Mouse (Mus musculus): ENCODE measurements around the gene Zbtb4. TPM values are rescaled to one million over a fixed set of nuclear protein-coding genes. Genes with fewer than 3 reads are reported as not detected.

Zbtb4 gene
- total and polyA plus RNA-seq, 3 experiments: 2.4 to 2.7 TPM; not detected in 1

DNA sequence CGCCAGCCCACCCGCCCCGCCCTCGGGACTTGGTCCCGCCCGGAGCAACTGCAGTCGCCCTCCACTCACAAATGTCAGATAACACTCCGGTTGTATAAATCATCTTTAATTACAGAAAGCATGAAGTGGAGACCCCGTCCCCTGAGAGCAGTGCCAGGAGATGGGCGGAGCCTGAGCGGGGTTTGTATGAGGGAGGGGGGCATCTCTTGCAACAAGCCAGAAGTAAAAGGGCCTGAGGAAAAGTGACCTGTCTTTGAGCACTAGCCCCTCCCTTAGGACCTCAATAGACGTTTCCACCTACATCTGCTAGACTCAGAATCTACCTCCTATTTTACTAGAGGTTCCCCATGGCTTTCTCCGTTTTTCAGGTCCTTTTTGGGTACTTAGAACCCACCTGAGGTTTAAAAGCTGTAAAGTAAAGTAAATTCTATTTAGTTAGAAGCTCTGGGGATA lies 30.3 kb downstream of the Zbtb4 start:
- peaks cover 3% of the 10 kb centered on the region; the same call in 1 of the 2 replicates for H3K79me2 ChIP-seq (ENCODE audit: control insufficient read depth, insufficient read depth, low read length, poor library complexity)
- 0 out of 2 replicates have a peak overlapping the region, but pooled peaks have one; percentile 31 for H3K9ac ChIP-seq (ENCODE audit: control insufficient read depth, low read depth, low read length, poor library complexity, severe bottlenecking)
- no peaks in the 10 kb centered on the region for H3K9me3 ChIP-seq (replicated peaks; ENCODE audit: insufficient read depth, low read length)
- no peak for DNase-seq (ENCODE audit: low read depth, low spot score)
- H3K36me3 ChIP-seq (ENCODE audit: control insufficient read depth in 1 of 2, insufficient read depth in 2 of 2, low read length in 2 of 2): peaks cover 0 to 11% of the 10 kb centered on the region in 2 experiments; a peak in 2 of 4 replicates
- H3K4me1 ChIP-seq (ENCODE audit: control insufficient read depth in 1 of 2, insufficient read depth in 2 of 2, low read length in 2 of 2): peaks cover 5 to 10% of the 10 kb centered on the region in 2 experiments
- no peak overlapping the region for H3K27ac ChIP-seq (ENCODE audit: control insufficient read depth, low read depth, low read length)
- H3K27me3 ChIP-seq (ENCODE audit: control insufficient read depth in 1 of 2, insufficient read depth in 2 of 2, low read length in 2 of 2): no peaks in the 10 kb centered on the region
- H3K4me3 ChIP-seq (ENCODE audit: control insufficient read depth in 1 of 2, insufficient read depth in 1 of 2, low read depth in 2 of 2, low read length in 2 of 2): peak overlapping the region; percentile 69 to 88
- no peak for TF ChIP-seq NELFE (IDR thresholded peaks at IDR 0.05; ENCODE audit: low read depth, low read length)
- no peak for TF ChIP-seq BHLHE40 (IDR thresholded peaks at IDR 0.05; ENCODE audit: borderline replicate concordance, low read depth, low read length)
- no peak for TF ChIP-seq CTCF (IDR thresholded peaks at IDR 0.05 in 2 of 3, conservative IDR thresholded peaks at IDR 0.05 in 1 of 3; ENCODE audit: control insufficient read depth in 1 of 3, insufficient read depth in 1 of 3, low read depth in 2 of 3, low read length in 3 of 3, poor library complexity in 1 of 3, severe bottlenecking in 1 of 3)
- TF ChIP-seq JUND (IDR thresholded peaks at IDR 0.05; ENCODE audit: low read depth, low read length): no peak

DNA sequence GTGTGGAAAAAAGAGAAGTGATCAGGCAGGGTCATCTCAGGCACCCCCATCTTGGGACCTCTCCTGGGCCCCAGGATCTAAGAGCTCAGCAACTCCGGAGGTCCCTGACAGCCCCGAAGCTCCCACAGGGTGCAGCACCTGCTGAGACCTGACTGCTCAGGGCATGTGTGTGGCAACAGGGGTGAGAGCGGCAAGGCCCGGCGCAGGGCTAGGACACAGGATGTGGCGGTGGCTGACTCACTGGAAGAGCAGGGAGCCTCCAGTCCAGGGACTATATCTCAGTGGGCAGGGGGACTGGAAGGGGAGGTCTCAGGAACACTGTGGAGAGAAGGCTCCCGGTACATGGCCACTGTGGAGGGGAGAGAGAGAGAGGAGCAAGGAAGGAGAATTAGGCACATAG lies 32.2 kb downstream of the Zbtb4 start:
- Histone ChIP-seq H3K36me3 (ENCODE audit: control insufficient read depth in 1 of 2, insufficient read depth in 2 of 2, low read length in 2 of 2) (peaks cover 0 to 11% of the 10 kb centered on the region in 2 experiments; a peak in 2 of 4 replicates), H3K27me3 (ENCODE audit: control insufficient read depth in 1 of 2, insufficient read depth in 2 of 2, low read length in 2 of 2) (no peaks in the 10 kb centered on the region), H3K27ac (ENCODE audit: control insufficient read depth, low read depth, low read length) (no peak overlapping the region), H3K9me3 (replicated peaks; ENCODE audit: insufficient read depth, low read length) (no peaks in the 10 kb centered on the region), H3K4me1 (ENCODE audit: control insufficient read depth in 1 of 2, insufficient read depth in 2 of 2, low read length in 2 of 2) (peaks cover 8 to 14% of the 10 kb centered on the region in 2 experiments), H3K9ac (ENCODE audit: control insufficient read depth, low read depth, low read length, poor library complexity, severe bottlenecking) (no peak overlapping the region), H3K4me3 (ENCODE audit: control insufficient read depth in 1 of 2, insufficient read depth in 1 of 2, low read depth in 2 of 2, low read length in 2 of 2) (no peak overlapping the region), H3K79me2 (ENCODE audit: control insufficient read depth, insufficient read depth, low read length, poor library complexity) (peaks cover 3% of the 10 kb centered on the region; the same call in 1 of the 2 replicates)
- TF ChIP-seq MXI1 (IDR thresholded peaks at IDR 0.05; ENCODE audit: low read depth, low read length): no peak
- no peak for TF ChIP-seq ETS1 (IDR thresholded peaks at IDR 0.05; ENCODE audit: low read depth, low read length)
- no peak for TF ChIP-seq BHLHE40 (IDR thresholded peaks at IDR 0.05; ENCODE audit: borderline replicate concordance, low read depth, low read length)
- no peak for TF ChIP-seq POLR2A (IDR thresholded peaks at IDR 0.05; ENCODE audit: control insufficient read depth in 1 of 2, insufficient read depth in 1 of 2, low read depth in 1 of 2, low read length in 2 of 2, poor library complexity in 1 of 2)
- TF ChIP-seq USF2 (IDR thresholded peaks at IDR 0.05; ENCODE audit: borderline replicate concordance in 1 of 2, insufficient read depth in 1 of 2, low read depth in 1 of 2, low read length in 2 of 2): no peak
- TF ChIP-seq JUND (IDR thresholded peaks at IDR 0.05; ENCODE audit: low read depth, low read length): no peak
- TF ChIP-seq HCFC1 (IDR thresholded peaks at IDR 0.05; ENCODE audit: low read depth, low read length): no peak
- no peak for TF ChIP-seq CHD1 (IDR thresholded peaks at IDR 0.05; ENCODE audit: low read depth, low read length)
- TF ChIP-seq GABPA (IDR thresholded peaks at IDR 0.05; ENCODE audit: low read depth, low read length): no peak
- TF ChIP-seq MEF2A (IDR thresholded peaks at IDR 0.05; ENCODE audit: extremely low read depth, insufficient replicate concordance, low read depth, low read length, poor library complexity, severe bottlenecking): no peak
- no peak for TF ChIP-seq ZMIZ1 (IDR thresholded peaks at IDR 0.05; ENCODE audit: low read depth, low read length)
- no peak for TF ChIP-seq ZNF384 (IDR thresholded peaks at IDR 0.05; ENCODE audit: low read depth, low read length)
- no peak for DNase-seq (ENCODE audit: low read depth, low spot score)

All from MEL (cell line).